Mouse (Mus musculus) heart, embryonic 16.5 days (tissue): ENCODE measurements around the gene Cbln1. TPM values are rescaled to one million over a fixed set of nuclear protein-coding genes. Genes with fewer than 3 reads are reported as not detected.

Source experiments
- ATAC-seq: fragments of 200-750 bp; cut with Nextera tagmentation; replicated peaks from 2 replicates; pipeline ENCODE4 v1.8.0; 2017; ENCODE audit warnings: moderate number of reproducible peaks; ENCODE audit not compliant: insufficient read depth, low FRiP score; ENCODE audit errors: extremely low read depth
- H3K27ac ChIP-seq: fragments of 300-500 bp; sonication (generic); 2 replicates; pipeline ENCODE4 v1.5.1; 2014; ENCODE audit warnings: mild to moderate bottlenecking, low read length, control low read depth, moderate library complexity
- H3K27me3 ChIP-seq: fragments of 300-500 bp; sonication (generic); 2 replicates; pipeline ENCODE4 v1.6.1; 2014; ENCODE audit warnings: low read length, mixed read lengths; ENCODE audit not compliant: control insufficient read depth, insufficient read depth
- H3K36me3 ChIP-seq: fragments of 300-500 bp; sonication (generic); 2 replicates; pipeline ENCODE4 v1.6.1; 2014; ENCODE audit not compliant: control insufficient read depth, insufficient read depth
- H3K4me1 ChIP-seq: fragments of 300-500 bp; sonication (generic); 2 replicates; pipeline ENCODE4 v1.6.1; 2014; ENCODE audit warnings: low read length, mixed read lengths; ENCODE audit not compliant: control insufficient read depth, insufficient read depth
- H3K4me2 ChIP-seq: fragments of 300-500 bp; sonication (generic); 2 replicates; pipeline ENCODE4 v1.6.1; 2014; ENCODE audit warnings: low read depth, mild to moderate bottlenecking, control low read depth, low read length
- H3K4me3 ChIP-seq: fragments of 300-500 bp; sonication (generic); 2 replicates; pipeline ENCODE4 v1.5.1; 2014; ENCODE audit warnings: mild to moderate bottlenecking, control low read depth, low read length
- H3K9ac ChIP-seq: fragments of 300-500 bp; sonication (generic); 2 replicates; pipeline ENCODE4 v1.6.1; 2014; ENCODE audit warnings: low read length, control low read depth
- H3K9me3 ChIP-seq: fragments of 300-500 bp; sonication (generic); replicated peaks from 2 replicates; pipeline ENCODE4 v1.6.1; 2016; ENCODE audit warnings: low read length; ENCODE audit not compliant: control insufficient read depth
- WGBS: fragments of 180-500 bp; shearing (Covaris S2); extraction: QIAGEN DNeasy Blood & Tissue Kit; methylation state at CpG from one replicate; pipeline ENCODE4 v1.1.7; 2014; 5-methylcytosine and 5-hydroxymethylcytosine counted together
- polyA plus RNA-seq: library from polyadenylated mRNA; unstranded; fragments of >200 nt; fragmentation: Nextera tagmentation; extraction: Ambion mirVana; gene quantifications from 2 replicates; pipeline ENCODE4 v1.2.1, GENCODE M21; 2015

Gene Cbln1
- polyA plus RNA-seq, 1 experiment from 2014 or later = 0.07 TPM

DNA sequence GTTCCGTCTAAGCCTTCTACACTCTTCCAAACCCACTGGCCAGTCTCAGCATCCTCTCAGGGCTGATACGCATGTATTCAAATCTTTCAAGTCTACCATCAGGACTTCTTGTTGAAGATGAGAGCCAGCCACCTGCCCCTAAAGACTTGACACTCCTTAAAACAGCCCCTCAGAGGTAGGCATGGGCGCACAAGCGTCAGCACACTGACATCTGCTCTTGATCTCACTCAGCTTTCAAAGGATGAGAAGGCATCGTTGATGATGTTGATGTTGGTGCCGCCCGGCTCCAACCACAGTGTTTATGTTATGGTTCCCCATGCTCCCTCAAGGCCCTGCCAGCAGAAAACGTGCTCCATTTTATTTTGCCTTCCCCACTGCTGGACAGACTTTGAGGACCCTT is 50.7 kb downstream of the Cbln1 start:
- Histone ChIP-seq H3K4me3 (no peak overlapping the region), H3K27ac (no peak overlapping the region), H3K4me2 (no peak overlapping the region), H3K9me3 (no peaks in the 10 kb centered on the region), H3K36me3 (no peaks in the 10 kb centered on the region), H3K4me1 (no peaks in the 10 kb centered on the region), H3K9ac (no peak overlapping the region), H3K27me3 (no peaks in the 10 kb centered on the region)
- no peak for ATAC-seq
- WGBS = 69% methylated on average over 8 of the region's 8 CpGs

Other genes starting within 250 kb of the Cbln1 start
- gene 4933402J07Rik, start 91.2 kb upstream of the Cbln1 start, polyA plus RNA-seq = not detected in 2 replicates